Mouse (Mus musculus): ENCODE measurements around the gene BC024978. TPM values are rescaled to one million over a fixed set of nuclear protein-coding genes. Genes with fewer than 3 reads are reported as not detected.

Gene BC024978
- 1 to 10 TPM; 2.2 to 5.9 (median 5.2) TPM for polyA plus RNA-seq (2017; shearing (Covaris generic))

- peak; percentile 95 for ATAC-seq
Observed at GRCm38 (mm10) chr7:27195681-27196611, at the start of gene BC024978, which contains the start of gene Snrpa. Gene BC024978 (plus strand): TSS chr7:27195781. Gene Snrpa (minus strand): TSS chr7:27196271.

DNA sequence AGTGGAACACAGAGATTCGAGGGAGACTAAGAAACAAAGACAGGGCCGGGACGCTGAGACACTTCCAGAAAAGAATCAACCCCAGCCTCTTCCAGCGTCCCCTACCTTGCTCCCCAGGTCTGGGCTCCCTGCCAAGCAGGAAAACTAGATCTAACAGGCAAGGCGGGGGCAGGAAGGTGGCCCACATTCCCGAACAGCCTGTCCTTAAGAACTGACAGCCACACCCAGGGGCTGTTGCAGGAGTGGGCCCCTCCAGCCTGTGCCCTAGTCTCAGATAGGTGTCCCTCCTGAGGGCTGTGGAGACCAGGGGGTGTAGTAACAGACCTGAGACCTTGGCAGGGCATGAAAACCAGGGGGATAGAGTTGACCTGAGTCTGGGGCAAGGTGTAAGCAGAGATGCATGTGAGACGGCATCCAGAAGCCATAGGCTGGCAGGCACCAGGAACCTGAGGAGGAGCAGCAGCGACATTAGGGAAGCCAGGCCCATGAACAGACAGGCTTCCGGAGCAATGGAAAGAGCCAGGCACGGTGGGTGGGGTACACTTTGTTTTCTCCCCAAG, 42.3 kb upstream of the BC024978 start, which contains the start of gene Cyp2t4:
TSS of gene Cyp2t4 (plus strand) at position 510 of the 560 bp plus-strand sequence.
- ATAC-seq, result no peak

GRCm38 (mm10) chr7:27156005-27156404, 39.6 kb upstream of the BC024978 start:
- ATAC-seq, result no peak

DNA sequence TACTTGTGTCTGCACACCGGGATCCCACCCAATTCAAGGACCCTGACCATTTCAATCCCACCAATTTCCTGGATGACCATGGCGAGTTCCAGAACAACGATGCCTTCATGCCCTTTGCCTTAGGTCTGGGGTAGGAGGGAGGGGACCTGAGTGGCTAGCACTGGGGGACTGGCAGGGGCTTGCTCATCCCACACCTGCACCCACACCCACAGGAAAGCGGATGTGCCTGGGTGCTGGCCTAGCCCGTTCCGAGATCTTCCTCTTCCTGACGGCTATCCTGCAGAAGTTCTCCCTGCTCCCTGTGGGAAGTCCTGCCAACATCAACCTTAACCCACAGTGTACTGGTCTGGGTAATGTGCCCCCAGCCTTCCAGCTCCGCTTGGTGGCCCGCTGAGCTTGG, 37.4 kb upstream of the BC024978 start:
- ATAC-seq, result no peak

DNA sequence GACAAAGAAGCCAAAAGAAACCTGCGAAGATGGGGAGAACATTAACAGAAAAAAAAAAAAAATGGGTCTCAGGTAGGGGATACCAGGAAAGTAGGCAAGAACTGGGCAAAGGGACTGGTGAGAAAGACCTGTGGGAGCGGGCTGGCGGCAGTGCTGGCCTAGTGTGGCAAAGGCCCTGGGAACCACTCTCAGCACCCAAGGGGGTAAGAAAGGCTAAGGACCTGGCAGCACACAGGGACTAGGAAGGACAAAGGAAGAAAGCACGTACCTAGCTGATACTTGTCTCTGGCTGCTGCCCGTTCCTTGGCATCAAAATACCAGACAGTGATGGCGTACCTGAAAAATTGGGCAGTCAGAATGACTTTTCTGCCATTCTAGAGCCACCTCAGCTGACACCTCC, 36.3 kb upstream of the BC024978 start:
- ATAC-seq, result no peak

- peak; percentile 95 for ATAC-seq
Observed at GRCm38 (mm10) chr7:27159882-27160281, 35.7 kb upstream of the BC024978 start.

GRCm38 (mm10) chr7:27160921-27161320, 34.7 kb upstream of the BC024978 start:
- no peak for ATAC-seq

GRCm38 (mm10) chr7:27161744-27162143, 33.8 kb upstream of the BC024978 start:
- ATAC-seq, result no peak

DNA sequence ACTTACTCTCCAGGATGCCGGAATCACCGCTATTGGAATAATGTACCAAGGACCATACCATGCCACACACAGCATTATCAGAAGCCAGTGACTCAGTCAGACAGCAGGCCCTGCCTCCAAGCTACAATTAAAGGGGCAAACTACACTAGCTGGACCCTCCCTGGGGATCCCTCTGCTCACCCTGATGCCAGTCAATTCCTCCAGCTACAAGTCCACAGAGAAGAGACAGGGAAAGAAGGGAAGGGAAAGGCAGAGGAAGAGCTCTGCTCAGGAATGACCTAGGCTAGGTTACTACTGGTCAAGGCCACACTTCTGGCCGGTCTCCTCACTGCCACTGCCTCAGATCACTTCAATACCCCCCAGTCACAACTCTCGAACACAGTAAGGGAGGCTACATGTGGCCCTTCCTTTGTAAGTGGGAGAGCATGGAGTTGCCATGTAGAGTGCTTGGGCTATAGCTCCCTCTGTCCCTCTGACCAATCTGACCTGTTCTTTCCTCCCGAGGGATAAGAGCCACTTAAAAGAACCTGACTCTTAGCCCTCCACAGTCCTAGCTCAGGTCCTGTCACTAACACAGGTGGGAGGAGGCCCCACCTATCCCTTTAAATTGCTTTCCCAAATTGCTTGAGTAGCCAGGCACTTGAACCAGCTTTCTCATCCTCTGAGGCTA, 32.7 kb upstream of the BC024978 start:
- no peak for ATAC-seq

- no peak for ATAC-seq
Observed at GRCm38 (mm10) chr7:27163450-27163805, 32.2 kb upstream of the BC024978 start.

DNA sequence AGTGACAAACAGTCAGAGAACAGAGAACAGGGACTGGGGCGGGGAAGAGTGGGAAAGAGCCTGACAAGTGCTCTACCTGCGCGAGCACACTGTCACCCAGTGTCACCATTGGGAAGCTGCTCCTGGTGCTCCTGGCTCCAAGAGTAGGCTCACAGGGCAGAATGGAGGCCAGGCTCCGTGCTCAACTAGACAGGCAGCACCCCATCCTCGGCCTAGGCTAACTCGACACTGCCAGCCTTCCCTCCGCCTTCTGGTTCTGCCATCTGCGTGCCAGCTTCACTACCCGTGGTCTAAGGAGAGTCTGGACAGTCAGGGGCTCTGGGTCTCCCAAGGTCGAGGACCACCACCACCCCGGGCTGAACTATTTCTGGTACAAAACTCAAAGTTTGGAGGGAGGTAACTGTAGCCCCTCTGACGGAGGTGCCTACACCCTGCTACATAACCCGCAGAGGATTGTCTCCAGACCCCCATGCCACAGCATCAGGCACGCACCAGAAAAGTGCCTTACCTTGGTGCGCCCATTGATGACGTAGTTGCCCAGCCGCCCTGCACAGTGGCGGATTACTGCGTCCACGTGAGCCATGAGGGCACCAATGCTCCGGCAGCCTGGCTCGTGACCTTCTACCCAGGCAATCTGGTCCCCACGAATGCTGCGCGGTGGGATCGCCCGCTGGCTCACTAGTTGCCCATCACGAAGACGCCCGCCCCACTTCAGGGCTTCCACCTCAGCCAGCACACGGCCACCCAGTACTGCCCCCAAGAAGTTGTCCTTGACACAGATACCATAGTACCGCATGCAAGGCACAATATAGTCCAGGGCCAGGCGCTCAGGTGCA, 31.3 kb upstream of the BC024978 start:
- ATAC-seq, result no peak

GRCm38 (mm10) chr7:27165007-27165655, 30.4 kb upstream of the BC024978 start:
- no peak for ATAC-seq

DNA sequence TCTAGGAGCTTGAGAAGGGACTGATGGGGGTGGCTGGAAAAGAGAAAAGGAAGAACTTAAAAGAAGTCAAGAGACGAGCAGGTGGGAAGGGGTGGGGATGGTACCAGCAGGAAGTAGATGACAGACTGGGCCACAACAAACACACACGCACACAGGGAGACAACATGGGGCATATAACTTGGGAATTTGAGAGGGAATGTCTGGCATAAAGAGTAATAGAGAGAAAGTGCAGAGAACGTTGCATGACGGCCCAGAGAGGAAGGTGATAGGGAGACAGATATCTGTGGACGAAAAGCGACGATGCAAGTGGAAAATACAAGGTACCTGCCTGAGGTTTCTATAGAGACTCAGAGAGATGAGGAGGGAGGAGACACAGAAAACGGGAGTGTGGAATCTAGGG, 29.9 kb upstream of the BC024978 start:
- no peak for ATAC-seq

DNA sequence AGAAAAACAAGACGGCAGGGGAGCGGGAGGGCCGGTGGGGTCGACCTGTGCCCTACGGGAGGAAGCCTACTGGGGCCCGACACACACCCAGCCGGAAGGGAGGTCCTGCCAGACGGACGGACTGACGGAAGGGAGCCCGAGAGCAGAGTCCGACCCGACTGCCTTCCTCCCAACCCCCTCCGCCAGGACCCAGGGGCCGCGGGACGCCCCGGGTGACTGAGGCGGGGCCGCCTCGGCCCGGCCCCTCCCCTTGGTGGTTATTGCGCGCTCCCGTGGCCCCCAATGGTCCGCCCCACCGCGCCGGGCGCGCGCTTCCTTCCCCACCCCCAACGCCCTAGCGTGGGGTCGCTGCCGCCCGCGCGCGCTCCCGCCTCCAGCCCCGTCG, 29.4 kb upstream of the BC024978 start:
- peak; percentile 36 for ATAC-seq

- ATAC-seq, result peak; percentile 81
Observed at GRCm38 (mm10) chr7:27166614-27167474, 28.7 kb upstream of the BC024978 start, which contains the start of gene Egln2. Gene Egln2 (minus strand): TSS chr7:27166802.

DNA sequence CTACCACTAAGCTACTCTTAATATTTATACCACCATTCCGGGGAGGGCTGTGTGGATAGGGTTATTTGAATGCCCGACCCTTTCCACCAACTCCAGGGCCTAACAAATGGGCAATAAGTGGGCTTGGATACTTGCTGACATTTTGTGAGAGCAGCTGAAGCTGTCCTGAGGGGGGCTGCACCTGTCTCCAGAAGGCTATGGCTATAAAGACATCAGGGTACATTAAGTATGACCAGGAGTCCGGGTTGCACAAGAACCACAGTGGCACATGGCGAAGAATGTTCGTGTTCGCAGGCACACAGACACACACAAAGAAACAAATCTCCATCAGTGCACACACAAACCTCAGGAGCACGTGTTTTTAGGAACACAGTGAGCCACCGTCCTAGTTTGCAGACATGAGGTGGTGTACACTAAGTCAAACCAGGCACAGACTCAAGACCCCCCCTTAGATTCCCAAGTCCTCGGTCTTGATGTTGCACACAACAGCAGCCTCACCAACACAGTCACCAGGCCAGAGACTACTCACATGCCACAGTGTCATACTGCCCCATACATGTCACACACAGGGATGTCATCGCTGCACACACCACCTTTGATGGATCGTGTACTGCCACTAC, 28.0 kb upstream of the BC024978 start:
- ATAC-seq, result no peak

DNA sequence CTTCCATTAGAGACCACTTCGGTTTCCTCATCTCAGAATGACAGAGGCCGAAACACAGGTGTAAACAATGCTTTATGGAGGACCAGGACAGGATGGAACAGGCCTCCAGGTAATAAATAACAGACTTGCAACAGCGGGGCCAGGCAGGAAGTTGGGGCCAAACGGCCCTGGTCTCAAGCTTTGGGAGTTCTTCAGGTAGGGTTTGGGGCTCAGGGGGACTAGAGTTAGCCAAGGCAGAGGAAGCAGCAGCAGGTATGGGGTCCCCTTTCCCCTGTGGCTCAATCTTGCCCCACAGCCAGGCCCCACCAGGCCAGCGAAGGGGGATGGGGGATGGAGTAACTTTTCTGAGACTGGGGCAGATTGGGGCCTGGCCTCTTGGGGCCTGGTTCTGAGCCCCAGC, 27.2 kb upstream of the BC024978 start:
- ATAC-seq, result no peak

DNA sequence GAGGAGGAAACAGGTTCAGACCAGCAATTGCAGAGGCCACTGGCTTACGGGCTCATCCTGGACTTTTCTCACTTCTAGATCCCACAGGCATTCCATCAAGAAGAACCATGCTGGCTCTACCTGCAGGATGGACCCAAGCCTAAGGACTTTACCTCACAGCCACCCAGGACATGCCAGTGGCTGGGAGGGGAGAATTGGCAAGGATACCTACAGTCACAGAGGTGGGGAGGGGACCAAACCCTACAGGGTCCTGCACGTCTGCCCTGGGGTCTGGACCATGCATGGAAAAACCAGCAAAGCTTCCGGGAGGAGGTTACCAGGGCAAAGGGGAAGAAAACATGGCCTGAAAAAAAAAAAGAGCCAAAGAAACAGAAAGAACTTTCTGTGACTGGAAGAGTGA, 24.6 kb upstream of the BC024978 start:
- ATAC-seq, result no peak

DNA sequence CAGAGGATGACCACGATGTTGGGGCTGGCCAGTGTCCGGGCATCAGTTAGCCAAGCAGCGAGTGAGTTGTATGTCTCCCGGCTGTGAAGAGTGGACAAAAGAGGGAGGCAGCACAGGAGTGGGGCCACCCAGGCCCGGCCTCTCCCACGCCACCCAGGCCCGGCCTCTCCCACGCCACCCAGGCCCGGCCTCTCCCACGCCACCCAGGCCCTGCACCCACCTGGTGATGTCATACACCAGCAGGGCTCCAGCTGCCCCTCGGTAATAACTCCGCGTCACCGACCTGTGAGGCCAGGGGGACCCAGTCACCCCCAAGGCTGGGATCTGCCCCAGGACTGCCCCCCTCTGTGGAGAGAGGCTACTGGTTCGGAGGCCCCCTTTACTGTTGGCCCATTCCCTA, 21.1 kb upstream of the BC024978 start:
- no peak for ATAC-seq

GRCm38 (mm10) chr7:27174896-27175295, 20.7 kb upstream of the BC024978 start:
- no peak for ATAC-seq

Measured in inflammation-experienced regulatory T-cells, adult 6 months (primary cell).